Mouse (Mus musculus) midbrain, embryonic 11.5 days (tissue): ENCODE measurements around the gene Sfn. TPM values are rescaled to one million over a fixed set of nuclear protein-coding genes. Genes with fewer than 3 reads are reported as not detected.
"Not testable (repeated sequence)": the region's sequence is repeated elsewhere in the genome, so short reads cannot be mapped to it uniquely, and the experiment has no call there.

Source experiments
- ATAC-seq: fragments of 200-750 bp; cut with Nextera tagmentation; 2 replicates; pipeline ENCODE4 v1.8.0; 2017; ENCODE audit warnings: moderate TSS enrichment, moderate library complexity; ENCODE audit not compliant: low FRiP score
- DNase-seq: peaks from one replicate; pipeline ENCODE4 v3.0.0; 2015; ENCODE audit warnings: low spot score; ENCODE audit errors: missing footprints
- H3K27ac ChIP-seq: fragments of 300-500 bp; sonication (generic); 2 replicates; pipeline ENCODE4 v1.5.1; 2014; ENCODE audit warnings: low read depth, low read length
- H3K27me3 ChIP-seq: fragments of 300-500 bp; sonication (generic); 2 replicates; pipeline ENCODE4 v1.6.1; 2014; ENCODE audit warnings: mild to moderate bottlenecking, low read length, moderate library complexity, mixed read lengths; ENCODE audit not compliant: control insufficient read depth, insufficient read depth
- H3K36me3 ChIP-seq: fragments of 300-500 bp; sonication (generic); 2 replicates; pipeline ENCODE4 v1.6.1; 2014; ENCODE audit warnings: mild to moderate bottlenecking, low read length, moderate library complexity, mixed read lengths; ENCODE audit not compliant: control insufficient read depth, insufficient read depth
- H3K4me1 ChIP-seq: fragments of 300-500 bp; sonication (generic); 2 replicates; pipeline ENCODE4 v1.6.1; 2014; ENCODE audit warnings: low read length; ENCODE audit not compliant: control insufficient read depth, insufficient read depth
- H3K4me2 ChIP-seq: fragments of 300-500 bp; sonication (generic); 2 replicates; pipeline ENCODE4 v1.6.1; 2014; ENCODE audit warnings: mild to moderate bottlenecking, moderate library complexity
- H3K4me3 ChIP-seq: fragments of 300-500 bp; sonication (generic); 2 replicates; pipeline ENCODE4 v1.5.1; 2014; ENCODE audit warnings: low read depth, low read length
- H3K9ac ChIP-seq: fragments of 300-500 bp; sonication (generic); 2 replicates; pipeline ENCODE4 v1.6.1; 2014; ENCODE audit warnings: low read length
- H3K9me3 ChIP-seq: fragments of 300-500 bp; sonication (generic); 2 replicates; pipeline ENCODE4 v1.6.1; 2016; ENCODE audit warnings: low read length; ENCODE audit not compliant: control insufficient read depth
- WGBS: fragments of 180-500 bp; shearing (Covaris S2); extraction: QIAGEN DNeasy Blood & Tissue Kit; methylation state at CpG from one replicate; pipeline ENCODE4 v1.1.7; 2014; 5-methylcytosine and 5-hydroxymethylcytosine counted together
- polyA plus RNA-seq: library from polyadenylated mRNA; unstranded; fragments of >200 nt; fragmentation: Nextera tagmentation; extraction: Ambion mirVana; gene quantifications from 2 replicates; pipeline ENCODE4 v1.2.1, GENCODE M21; 2014

Sfn gene
- 6.0 and 7.8 TPM in 2 replicates for polyA plus RNA-seq

DNA sequence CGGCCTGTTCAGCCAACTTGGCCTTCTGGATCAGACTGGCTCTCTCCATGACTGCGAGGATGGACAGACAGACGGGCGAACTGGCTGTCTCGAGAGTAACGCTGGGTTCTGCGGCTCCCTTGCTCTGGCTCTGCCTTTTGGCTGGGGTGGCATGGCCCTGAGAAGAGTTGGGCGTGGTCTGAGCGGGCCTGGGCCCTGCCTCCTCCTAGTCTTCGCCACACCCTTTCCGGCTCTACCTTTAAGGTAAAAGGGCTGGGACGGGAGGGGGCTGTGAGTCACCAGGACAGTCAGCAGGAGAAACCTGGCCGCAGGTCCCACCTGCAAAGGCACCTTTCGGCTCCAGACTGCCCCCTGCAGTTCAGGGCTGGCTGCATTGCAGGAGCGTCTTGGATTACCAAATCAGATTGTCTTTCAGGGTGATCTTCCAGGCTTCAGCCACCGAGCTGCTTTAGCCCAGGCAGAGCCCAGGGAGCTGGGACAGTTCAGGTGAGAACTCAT lies at the start of gene Sfn:
Sfn (minus strand) TSS at position 448 of the 498 bp plus-strand sequence.
- Histone ChIP-seq H3K4me2 (no peak within 1 kb of the TSS), H3K9me3 (no peaks in the 10 kb centered on the region), H3K4me3 (0 out of 2 replicates have a peak within 1 kb of the TSS, but pooled peaks have one; percentile 7), H3K36me3 (no peaks in the 10 kb centered on the region; the same call in 1 of the 2 replicates), H3K27me3 (peaks cover 41% of the 10 kb centered on the region), H3K27ac (no peak within 1 kb of the TSS), H3K9ac (no peak within 1 kb of the TSS), H3K4me1 (0 out of 2 replicates have a peak, but pooled peaks cover 2% of the 10 kb centered on the region)
- DNase-seq (peak; percentile 89), ATAC-seq (no peak)
- WGBS, result 2% methylated on average over 16 of the region's 16 CpGs

DNA sequence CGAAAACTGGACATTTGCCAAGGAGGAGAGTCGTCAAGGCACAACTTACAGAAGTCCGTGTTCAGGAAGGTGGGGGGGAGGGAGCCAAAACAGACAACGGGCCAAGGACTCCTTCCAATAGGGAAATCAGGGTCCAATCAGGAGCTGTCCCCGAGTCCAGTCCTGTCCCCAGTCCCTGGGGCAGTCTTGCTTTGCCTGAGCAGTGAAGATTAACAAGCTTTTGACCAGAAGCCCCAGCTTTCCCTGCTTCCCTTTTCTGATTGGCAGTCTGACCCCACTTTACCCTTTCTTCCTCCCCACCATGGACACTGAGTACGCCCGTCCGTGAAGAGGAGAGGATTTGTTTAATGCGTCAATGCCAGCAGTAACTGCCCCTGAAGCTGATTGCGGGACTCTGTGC lies 49.5 kb upstream of the Sfn start:
- Histone ChIP-seq H3K4me1 (no peaks in the 10 kb centered on the region), H3K27me3 (no peaks in the 10 kb centered on the region), H3K9ac (no peak overlapping the region), H3K27ac (no peak overlapping the region), H3K9me3 (no peaks in the 10 kb centered on the region), H3K4me2 (no peak overlapping the region), H3K4me3 (no peak overlapping the region), H3K36me3 (no peaks in the 10 kb centered on the region)
- WGBS, result 61% methylated on average over 10 of the region's 10 CpGs
- ATAC-seq (no peak), DNase-seq (no peak)

DNA sequence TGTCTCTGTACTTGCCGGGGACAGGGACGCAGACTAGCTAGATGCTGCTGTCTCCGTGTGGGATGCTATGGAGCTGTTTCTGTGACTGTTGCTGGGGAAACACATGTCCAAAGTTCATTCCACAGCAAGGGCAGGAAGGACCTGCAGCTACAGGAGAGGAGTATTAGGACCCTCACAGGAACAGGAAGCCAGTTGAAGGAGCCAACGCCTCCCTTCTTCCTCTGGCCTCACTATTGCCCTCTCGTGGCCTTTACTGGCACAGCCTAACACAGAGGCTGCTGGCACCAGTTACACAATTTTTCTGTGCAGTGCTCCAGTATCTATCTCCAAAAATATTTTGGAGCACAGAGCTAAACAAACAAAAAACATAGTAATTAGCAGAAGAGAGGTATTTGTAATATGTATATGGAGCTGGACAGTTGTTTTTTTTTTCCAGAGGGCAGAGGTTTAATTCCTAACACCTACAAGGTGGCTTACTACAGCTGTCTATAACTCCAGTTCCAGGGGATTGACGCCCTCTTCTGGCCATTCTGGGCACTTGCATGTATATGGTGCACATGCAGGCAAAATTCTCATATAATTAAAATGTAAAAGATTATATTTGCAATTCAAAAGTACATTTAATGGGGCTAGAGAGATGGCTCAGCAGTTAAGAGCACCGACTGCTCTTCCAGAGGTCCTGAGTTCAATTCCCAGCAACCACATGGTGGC lies 48.2 kb upstream of the Sfn start, which contains the start of gene Zdhhc18:
Zdhhc18 (minus strand) TSS at position 166 of the 711 bp plus-strand sequence.
- no peak within 1 kb of the TSS for H3K4me3 ChIP-seq
- no peaks in the 10 kb centered on the region for H3K36me3 ChIP-seq
- WGBS, result 42% methylated on average over 7 of the region's 7 CpGs
- ATAC-seq (no peak), DNase-seq (peak; percentile 98)
- H3K4me2 ChIP-seq, result peak within 1 kb of the TSS; percentile 36
- no peaks in the 10 kb centered on the region for H3K4me1 ChIP-seq
- peak within 1 kb of the TSS; percentile 42; the same call in 1 of the 2 replicates for H3K9ac ChIP-seq
- no peaks in the 10 kb centered on the region for H3K9me3 ChIP-seq
- no peak within 1 kb of the TSS for H3K27ac ChIP-seq
- no peaks in the 10 kb centered on the region for H3K27me3 ChIP-seq

DNA sequence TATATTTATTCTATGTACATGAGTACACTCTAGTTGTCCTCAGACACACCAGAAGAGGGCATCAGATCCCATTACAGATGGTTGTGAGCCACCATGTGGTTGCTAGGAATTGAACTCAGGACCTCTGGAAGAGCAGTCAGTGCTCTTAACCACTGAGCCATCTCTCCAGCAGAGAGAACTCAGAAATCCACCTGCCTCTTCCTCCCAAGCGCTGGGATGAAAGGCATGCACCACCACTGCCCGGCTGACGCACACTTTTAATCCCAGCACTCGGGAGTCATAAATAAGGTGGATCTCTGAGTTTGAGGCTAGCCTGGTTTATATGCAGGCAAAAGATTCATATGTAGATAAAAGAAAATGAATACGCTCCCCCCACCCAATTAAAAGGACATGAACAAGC lies 47.5 kb upstream of the Sfn start:
- not testable (repeated sequence) for DNase-seq, H3K4me3 ChIP-seq
- 88% methylated on average over 5 of the region's 5 CpGs for WGBS

DNA sequence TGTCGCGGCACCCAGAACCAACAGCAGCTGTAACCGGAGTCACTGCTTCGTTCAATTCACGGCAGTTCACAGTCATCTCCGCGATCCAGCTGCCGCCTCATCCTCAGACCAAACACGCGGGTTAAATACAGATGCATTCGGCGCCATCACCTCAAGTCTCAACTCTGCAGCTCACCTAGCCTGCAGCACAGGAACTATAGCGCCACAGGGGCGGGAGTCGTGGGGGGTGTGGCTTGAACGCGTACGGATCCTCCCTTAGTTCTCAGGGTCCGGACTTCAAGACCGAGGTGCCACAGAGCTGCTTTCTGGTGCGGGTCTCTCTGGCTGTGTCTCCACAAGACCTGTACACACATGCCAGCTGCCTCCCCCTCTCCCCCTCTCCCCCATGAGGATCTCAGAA lies 43.7 kb upstream of the Sfn start:
- no peaks in the 10 kb centered on the region for H3K27me3 ChIP-seq
- no peaks in the 10 kb centered on the region; the same call in 1 of the 2 replicates for H3K9me3 ChIP-seq
- H3K9ac ChIP-seq, result no peak overlapping the region
- no peak overlapping the region for H3K27ac ChIP-seq
- H3K4me1 ChIP-seq, result no peaks in the 10 kb centered on the region
- WGBS, result 42% methylated on average over 21 of the region's 21 CpGs
- no peaks in the 10 kb centered on the region for H3K36me3 ChIP-seq
- H3K4me2 ChIP-seq, result no peak overlapping the region
- no peak for DNase-seq
- H3K4me3 ChIP-seq, result no peak overlapping the region
- no peak for ATAC-seq

More for the DNA sequence above, 47.5 kb upstream of the Sfn start:
- not testable (repeated sequence) for H3K27me3 ChIP-seq, H3K9me3 ChIP-seq, H3K4me1 ChIP-seq, H3K36me3 ChIP-seq, H3K27ac ChIP-seq, ATAC-seq
- H3K4me2 ChIP-seq, result peak overlapping the region; percentile 36; the same call in 1 of the 2 replicates
- peak overlapping the region; percentile 42; the same call in 1 of the 2 replicates for H3K9ac ChIP-seq

DNA sequence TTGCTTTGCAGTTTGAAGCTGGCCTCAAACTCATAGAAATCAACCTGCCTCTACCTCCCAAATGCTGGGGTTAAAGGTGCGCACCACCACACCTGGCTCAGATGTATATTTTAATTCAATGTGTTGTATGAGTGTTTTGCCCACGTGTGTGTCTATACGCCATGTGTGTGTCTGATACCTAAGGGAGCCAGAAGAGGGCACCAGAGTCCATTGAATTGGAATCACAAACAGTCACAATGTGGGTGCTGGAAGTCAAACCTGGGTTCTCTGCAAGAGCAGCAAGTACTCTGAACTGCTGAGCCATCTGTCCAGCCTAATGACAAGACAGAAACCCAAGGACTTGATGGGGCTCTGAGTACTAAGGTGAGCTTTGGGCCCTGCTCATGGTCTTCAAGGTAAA lies 43.2 kb upstream of the Sfn start:
- 87% methylated on average over 3 of the region's 3 CpGs for WGBS
- DNase-seq, result no peak

DNA sequence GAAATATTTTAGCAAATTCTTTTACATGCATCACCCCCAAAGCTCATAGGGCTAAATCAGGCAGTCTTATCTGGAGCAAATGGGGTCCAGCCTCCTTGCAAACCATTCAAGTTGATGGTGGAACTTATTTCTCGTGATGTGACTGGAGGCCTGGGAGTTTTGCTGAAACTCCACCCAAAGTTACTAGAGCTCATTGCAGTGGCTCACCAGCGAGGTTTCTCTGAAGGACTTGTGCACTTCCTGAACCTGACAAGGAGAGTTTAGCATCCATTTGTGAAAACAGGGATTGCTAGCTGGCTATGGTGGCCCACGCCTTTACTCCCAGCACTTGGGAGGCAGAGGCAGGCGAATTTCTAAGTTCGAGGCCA lies 32.1 kb upstream of the Sfn start:
- ATAC-seq, result no peak
- H3K9ac ChIP-seq, result no peak overlapping the region
- H3K27me3 ChIP-seq, result no peaks in the 10 kb centered on the region
- no peak overlapping the region for H3K27ac ChIP-seq
- H3K4me1 ChIP-seq, result peaks cover 7% of the 10 kb centered on the region
- no peak overlapping the region for H3K4me3 ChIP-seq
- DNase-seq, result peak; percentile 37
- no peaks in the 10 kb centered on the region for H3K9me3 ChIP-seq
- WGBS, result 79% methylated on average over 5 of the region's 5 CpGs
- no peaks in the 10 kb centered on the region for H3K36me3 ChIP-seq
- no peak overlapping the region for H3K4me2 ChIP-seq

More for the DNA sequence above, 43.2 kb upstream of the Sfn start:
- Histone ChIP-seq H3K9me3 (no peaks in the 10 kb centered on the region; the same call in 1 of the 2 replicates), H3K36me3 (no peaks in the 10 kb centered on the region), H3K27ac (no peak overlapping the region), H3K4me3 (no peak overlapping the region), H3K27me3 (no peaks in the 10 kb centered on the region), H3K9ac (no peak overlapping the region), H3K4me2 (no peak overlapping the region), H3K4me1 (no peaks in the 10 kb centered on the region)
- ATAC-seq, result no peak

DNA sequence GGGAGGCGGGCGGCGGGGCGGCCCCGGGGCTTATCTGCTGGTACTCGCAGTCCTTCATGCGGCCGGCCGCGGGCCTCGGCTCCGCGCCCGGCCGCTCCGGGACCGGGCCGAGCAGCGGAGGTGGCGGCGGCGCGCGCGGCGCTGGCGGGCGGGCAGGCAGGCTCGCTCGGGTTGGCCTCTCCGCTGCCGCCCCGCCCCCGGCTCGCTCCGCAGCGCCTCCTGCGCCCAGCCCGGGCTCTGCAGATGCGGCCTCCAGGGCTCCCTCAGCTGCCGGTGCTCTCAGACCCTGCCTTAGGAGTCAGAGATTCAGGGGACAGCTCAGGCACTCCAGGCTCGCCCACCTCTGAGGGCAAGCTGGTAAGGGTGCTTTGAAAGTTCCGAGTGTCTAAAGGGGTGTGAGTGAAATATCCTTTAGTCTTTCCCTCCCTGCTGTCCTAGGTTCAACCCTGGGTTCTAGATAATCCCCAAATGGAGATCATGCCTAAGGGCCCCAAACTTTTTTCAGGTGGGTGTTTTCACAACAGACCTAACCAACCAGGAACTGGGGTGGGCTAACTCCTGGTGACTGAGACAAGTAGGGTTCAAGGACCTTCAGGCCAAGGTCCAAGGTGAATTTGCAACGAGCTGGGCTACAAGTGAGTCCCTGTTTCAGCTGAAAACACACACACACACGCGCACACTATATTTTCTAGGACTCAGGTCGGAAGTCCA lies 31.5 kb upstream of the Sfn start:
- 11% methylated on average over 33 of the region's 47 CpGs for WGBS
- no peaks in the 10 kb centered on the region for H3K27me3 ChIP-seq

More for the DNA sequence above, 31.5 kb upstream of the Sfn start:
- Histone ChIP-seq H3K9ac (peak overlapping the region; percentile 94), H3K9me3 (no peaks in the 10 kb centered on the region), H3K27ac (no peak overlapping the region; the same call in 1 of the 2 replicates), H3K4me2 (peak overlapping the region; percentile 59), H3K4me3 (peak overlapping the region; percentile 94), H3K36me3 (no peaks in the 10 kb centered on the region), H3K4me1 (peaks cover 7% of the 10 kb centered on the region)
- peak; percentile 94 for ATAC-seq
- DNase-seq, result peak; percentile 100
